Mouse (Mus musculus): Measurements from ENCODE around the gene Apba3.

DNA sequence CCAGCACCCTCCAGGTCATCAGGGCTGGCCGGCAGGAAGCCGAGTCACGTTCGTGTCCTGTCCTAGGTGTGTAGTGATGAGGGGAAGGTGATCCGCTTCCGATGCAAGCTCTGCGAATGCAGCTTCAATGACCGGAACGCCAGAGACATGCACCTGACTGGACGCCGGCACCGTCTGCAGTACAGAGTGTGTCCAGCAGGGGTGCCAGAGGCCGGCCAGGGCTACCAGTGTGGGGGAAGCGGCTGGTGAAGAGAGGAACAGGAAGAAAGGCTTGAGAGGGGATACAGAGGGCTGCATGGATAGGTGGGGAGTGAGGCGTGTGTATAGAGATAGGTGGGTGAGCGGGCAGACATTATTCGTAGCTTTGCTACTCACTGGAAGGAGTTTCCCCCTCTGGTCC lies 22.2 kb upstream of the Apba3 start:
- TF ChIP-seq HCFC1 (IDR thresholded peaks at IDR 0.05; ENCODE audit: borderline replicate concordance, insufficient read depth, low read length) (no peak), CHD2 (IDR thresholded peaks at IDR 0.05; ENCODE audit: low read depth, low read length) (no peak), ZC3H11A (IDR thresholded peaks at IDR 0.05; ENCODE audit: borderline replicate concordance, low read depth, low read length) (no peak)

Measured in ES-E14 (cell line).